Mouse (Mus musculus) forebrain, embryonic 13.5 days (tissue): Measurements from ENCODE around the gene Lcn2. TPM values are rescaled to one million over a fixed set of nuclear protein-coding genes. Genes with fewer than 3 reads are reported as not detected.
A peak's percentile ranks its signal among the peaks of the same experiment; 100 is the strongest.

Source experiments
- ATAC-seq: fragments of 200-750 bp; cut with Nextera tagmentation; 2 replicates; pipeline ENCODE4 v1.8.0; 2017
- H3K27ac ChIP-seq: fragments of 300-500 bp; sonication (generic); 2 replicates; pipeline ENCODE4 v1.5.1; 2015; ENCODE audit warnings: inconsistent platforms, mild to moderate bottlenecking, moderate library complexity
- H3K27me3 ChIP-seq: fragments of 300-500 bp; sonication (generic); 2 replicates; pipeline ENCODE4 v1.6.1; 2015; ENCODE audit warnings: mild to moderate bottlenecking, inconsistent platforms
- H3K36me3 ChIP-seq: fragments of 300-500 bp; sonication (generic); 2 replicates; pipeline ENCODE4 v1.6.1; 2015; ENCODE audit warnings: mild to moderate bottlenecking, inconsistent platforms; ENCODE audit not compliant: poor library complexity, severe bottlenecking
- H3K4me1 ChIP-seq: fragments of 300-500 bp; sonication (generic); 2 replicates; pipeline ENCODE4 v1.6.1; 2015; ENCODE audit warnings: inconsistent platforms
- H3K4me2 ChIP-seq: fragments of 300-500 bp; sonication (generic); 2 replicates; pipeline ENCODE4 v1.6.1; 2015; ENCODE audit warnings: inconsistent platforms, mild to moderate bottlenecking, moderate library complexity
- H3K4me3 ChIP-seq: fragments of 300-500 bp; sonication (generic); 2 replicates; pipeline ENCODE4 v1.5.1; 2015; ENCODE audit warnings: mild to moderate bottlenecking, inconsistent platforms
- H3K9ac ChIP-seq: fragments of 300-500 bp; sonication (generic); 2 replicates; pipeline ENCODE4 v1.6.1; 2015; ENCODE audit warnings: mild to moderate bottlenecking, inconsistent platforms
- H3K9me3 ChIP-seq: fragments of 300-500 bp; sonication (generic); replicated peaks from 2 replicates; pipeline ENCODE4 v1.6.1; 2016; ENCODE audit warnings: inconsistent platforms
- WGBS: fragments of 180-500 bp; shearing (Covaris S2); methylation state at CpG from one replicate; pipeline ENCODE4 v1.1.7; 2015; 5-methylcytosine and 5-hydroxymethylcytosine counted together
- polyA plus RNA-seq: library from polyadenylated mRNA; unstranded; fragments of >200 nt; fragmentation: Nextera tagmentation; extraction: Ambion mirVana; gene quantifications from 2 replicates; pipeline ENCODE4 v1.2.1, GENCODE M21; 2015

Gene Lcn2
- polyA plus RNA-seq, 1 experiment from 2014 or later: not detected

DNA sequence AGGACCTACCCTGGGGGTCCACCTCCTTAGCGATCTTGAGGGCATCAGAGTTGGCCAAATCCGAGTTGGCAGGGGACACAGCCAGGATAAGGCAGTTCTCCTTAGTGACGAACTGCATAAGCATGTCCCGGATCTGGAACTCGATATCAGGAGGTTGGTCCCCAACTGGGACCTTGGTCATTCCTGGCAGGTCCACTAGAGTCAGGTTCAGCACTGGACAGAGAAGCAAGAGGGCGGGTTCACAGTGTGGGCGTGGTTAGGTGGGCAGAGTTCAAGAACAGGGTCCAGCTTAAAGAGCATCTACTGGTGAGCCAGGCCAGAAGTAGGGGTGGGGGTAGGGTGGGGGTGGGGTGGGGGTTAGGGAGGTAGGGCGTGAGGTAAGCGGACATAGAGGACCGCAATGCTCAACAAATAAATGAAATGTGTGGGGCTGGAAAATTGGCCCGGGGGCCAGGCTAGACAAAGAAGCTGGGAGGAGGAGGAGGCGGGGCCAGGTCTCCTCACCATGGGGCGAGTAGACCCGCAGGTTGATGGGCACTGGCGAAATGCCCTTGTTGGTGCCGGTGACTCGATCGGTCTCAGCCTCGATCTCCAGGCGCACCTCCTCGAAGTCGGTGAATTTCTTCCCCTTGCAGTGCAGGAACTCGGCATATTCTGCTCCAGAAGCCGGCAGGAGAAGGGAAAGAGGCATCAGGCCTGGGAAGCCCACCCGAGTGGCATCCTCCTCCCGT is 48.0 kb downstream of the Lcn2 start:
- H3K4me2 ChIP-seq: no peak overlapping the region
- no peaks in the 10 kb centered on the region for H3K9me3 ChIP-seq
- 37% methylated on average over 26 of the region's 26 CpGs for WGBS
- no peak for ATAC-seq
- peaks cover 22% of the 10 kb centered on the region for H3K4me1 ChIP-seq
- H3K27me3 ChIP-seq: 0 out of 2 replicates have a peak, but pooled peaks cover 2% of the 10 kb centered on the region
- H3K4me3 ChIP-seq: no peak overlapping the region
- no peak overlapping the region for H3K9ac ChIP-seq
- peaks cover 16% of the 10 kb centered on the region for H3K36me3 ChIP-seq
- H3K27ac ChIP-seq: 0 out of 2 replicates have a peak overlapping the region, but pooled peaks have one; percentile 3

DNA sequence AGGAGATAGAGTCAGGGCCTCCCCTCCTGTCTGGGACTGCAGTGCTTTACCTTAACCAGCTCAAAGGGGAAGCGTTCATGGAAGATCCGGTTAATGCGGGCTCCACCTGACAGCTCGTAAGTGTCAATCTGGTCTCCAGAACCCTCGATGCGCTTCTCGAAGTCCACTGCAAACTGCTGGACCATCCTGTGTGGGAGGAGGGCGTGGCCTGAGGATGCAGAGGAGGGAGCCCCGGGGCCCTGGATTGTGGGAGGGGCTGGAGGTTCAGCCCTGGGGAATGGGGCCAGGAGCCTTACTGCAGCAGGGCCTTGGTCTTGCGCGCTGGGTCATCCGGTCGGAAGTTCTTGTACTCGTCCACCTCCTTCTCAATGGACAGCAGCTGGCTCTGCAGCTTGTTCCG is 52.2 kb downstream of the Lcn2 start:
- no peak overlapping the region for H3K9ac ChIP-seq
- H3K36me3 ChIP-seq: peaks cover 20% of the 10 kb centered on the region
- no peak for ATAC-seq

More for the DNA sequence above, 52.2 kb downstream of the Lcn2 start:
- Histone ChIP-seq H3K4me2 (no peak overlapping the region), H3K27me3 (0 out of 2 replicates have a peak, but pooled peaks cover 2% of the 10 kb centered on the region), H3K9me3 (no peaks in the 10 kb centered on the region), H3K27ac (no peak overlapping the region), H3K4me1 (no peaks in the 10 kb centered on the region), H3K4me3 (no peak overlapping the region)
- WGBS: 49% methylated on average over 15 of the region's 15 CpGs

Other genes with a start within 250 kb of the Lcn2 start
- 53.0 and 57.4 TPM in 2 replicates for gene Prrc2b, start 237.2 kb downstream of the Lcn2 start, polyA plus RNA-seq
- 23.7 and 27.0 TPM in 2 replicates for gene Pomt1, start 151.7 kb downstream of the Lcn2 start, polyA plus RNA-seq
- 76.9 and 89.3 TPM in 2 replicates for gene Uck1, start 128.1 kb downstream of the Lcn2 start, polyA plus RNA-seq
- 20.5 and 23.4 TPM in 2 replicates for gene Golga2, start 100.9 kb downstream of the Lcn2 start, polyA plus RNA-seq
- 466 and 470 TPM in 2 replicates for gene Swi5, start 100.2 kb downstream of the Lcn2 start, polyA plus RNA-seq
- gene Ciz1, start 35.9 kb downstream of the Lcn2 start, polyA plus RNA-seq: 49.0 and 52.4 TPM in 2 replicates
- gene Dnm1, start 34.9 kb downstream of the Lcn2 start, polyA plus RNA-seq: 13.7 and 20.2 TPM in 2 replicates
- 59.6 and 60.4 TPM in 2 replicates for gene 1110008P14Rik, start 6.3 kb downstream of the Lcn2 start, polyA plus RNA-seq
- 28.5 and 30.1 TPM in 2 replicates for gene Ptges2, start 7.6 kb upstream of the Lcn2 start, polyA plus RNA-seq
- 5.4 and 5.6 TPM in 2 replicates for gene Naif1, start 62.2 kb upstream of the Lcn2 start, polyA plus RNA-seq
- gene Slc25a25, start 63.2 kb upstream of the Lcn2 start, polyA plus RNA-seq: 37.4 and 42.4 TPM in 2 replicates
- gene Fam102a, start 147.1 kb upstream of the Lcn2 start, polyA plus RNA-seq: 4.5 and 5.2 TPM in 2 replicates
- 127 and 129 TPM in 2 replicates for gene Dpm2, start 182.6 kb upstream of the Lcn2 start, polyA plus RNA-seq
- gene Pip5kl1, start 186.5 kb upstream of the Lcn2 start, polyA plus RNA-seq: 1.7 and 3.4 TPM in 2 replicates
- gene 9430097D07Rik, start 187.4 kb upstream of the Lcn2 start, polyA plus RNA-seq: 0.18 and 0.39 TPM in 2 replicates
- gene St6galnac4, start 198.8 kb upstream of the Lcn2 start, polyA plus RNA-seq: 14.5 and 16.5 TPM in 2 replicates
- gene St6galnac6, start 211.5 kb upstream of the Lcn2 start, polyA plus RNA-seq: 10.0 and 10.8 TPM in 2 replicates
- 48.8 and 48.9 TPM in 2 replicates for gene Ak1, start 233.5 kb upstream of the Lcn2 start, polyA plus RNA-seq